Mouse (Mus musculus): Measurements from ENCODE around the gene Cntfr.
A peak's percentile ranks its signal among the peaks of the same experiment; 100 is the strongest.

Gene Cntfr

GRCm38 (mm10) chr4:41696930-41697841 is at the start of gene Cntfr:
Gene Cntfr, minus strand, starts transcription at chr4:41697089.
- DNase-seq (ENCODE audit: low read depth, low spot score) = peak; percentile 87

- no peak for DNase-seq (ENCODE audit: low read depth, low spot score)
Measured at GRCm38 (mm10) chr4:41745021-41745420, 48.1 kb upstream of the Cntfr start.

DNA sequence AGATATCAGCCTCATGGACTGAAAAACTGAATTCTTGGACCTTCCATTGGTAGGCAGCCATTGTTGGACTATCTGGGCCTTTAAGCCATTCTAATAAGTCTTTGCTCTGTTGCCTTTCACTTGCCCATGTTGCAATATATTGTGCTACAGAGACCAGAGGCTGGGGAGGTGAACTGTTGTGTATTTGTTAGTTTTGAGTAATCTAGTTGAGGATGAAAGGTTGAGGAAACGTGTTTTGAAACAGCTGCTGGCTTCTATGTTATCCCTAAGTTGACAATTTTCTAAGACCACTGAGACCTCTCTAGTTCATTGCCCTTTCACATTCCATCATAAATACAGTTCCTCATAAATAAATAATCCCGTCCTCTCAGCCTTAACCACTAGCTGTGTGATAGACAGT is 47.2 kb upstream of the Cntfr start:
- no peak for DNase-seq (ENCODE audit: low read depth, low spot score)

GRCm38 (mm10) chr4:41741158-41741560 is 44.3 kb upstream of the Cntfr start:
- peak; percentile 99 for DNase-seq (ENCODE audit: low read depth, low spot score)

GRCm38 (mm10) chr4:41740380-41741157 is 43.7 kb upstream of the Cntfr start:
- peak; percentile 81 for DNase-seq (ENCODE audit: low read depth, low spot score)

DNA sequence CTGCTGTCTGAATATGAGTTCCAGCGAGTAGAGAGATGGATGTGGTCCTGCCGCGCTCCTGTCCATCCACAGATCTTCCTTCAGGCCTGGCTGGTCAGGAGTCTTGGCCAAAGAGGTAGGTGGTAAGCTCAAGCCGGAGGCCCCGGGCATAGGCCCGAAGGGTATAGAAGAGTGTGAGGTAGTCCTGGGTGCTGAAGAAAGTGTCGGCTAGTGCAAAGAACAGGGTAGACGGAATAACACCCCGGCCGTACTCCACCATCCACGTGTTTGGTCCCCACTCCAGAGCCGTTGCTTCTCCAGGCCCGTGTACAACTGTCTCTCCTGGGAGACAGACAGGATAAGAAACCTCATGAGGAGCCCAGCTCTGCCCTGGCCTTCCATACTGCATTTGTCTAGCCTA is 42.4 kb upstream of the Cntfr start:
- DNase-seq (ENCODE audit: low read depth, low spot score) = no peak

GRCm38 (mm10) chr4:41738256-41738603 is 41.3 kb upstream of the Cntfr start:
- DNase-seq (ENCODE audit: low read depth, low spot score) = no peak

DNA sequence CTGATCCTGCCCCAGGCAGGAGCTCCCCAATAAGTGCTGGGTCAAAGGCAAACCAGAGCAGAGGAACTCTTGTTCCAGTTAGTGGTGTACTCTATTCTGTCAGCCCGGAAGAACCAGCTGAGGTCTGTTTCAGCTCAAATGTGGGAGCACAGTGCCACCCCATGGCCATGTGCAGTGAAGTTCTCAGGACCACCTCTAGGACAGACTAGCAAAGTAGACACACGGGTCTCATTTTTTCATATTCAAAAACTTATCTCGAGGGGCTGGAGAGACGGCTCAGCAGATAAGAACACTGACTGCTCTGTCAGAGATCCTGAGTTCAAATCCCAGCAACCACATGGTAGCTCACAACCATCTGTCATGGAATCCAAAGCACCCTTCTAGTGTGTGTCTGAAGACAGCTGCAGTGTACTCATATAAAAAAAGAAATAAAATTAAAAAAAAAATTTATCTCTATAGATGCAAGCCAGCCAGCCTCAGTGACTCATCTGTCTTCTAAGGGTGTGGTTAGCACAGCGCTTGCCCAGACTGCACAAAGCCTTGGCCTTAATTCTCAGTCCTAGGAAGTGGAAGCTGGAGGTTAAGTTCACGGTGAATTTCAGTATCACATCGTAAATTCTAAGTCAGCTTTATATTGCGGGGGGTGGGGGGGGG is 40.8 kb upstream of the Cntfr start:
- DNase-seq (ENCODE audit: low read depth, low spot score) = peak; percentile 90

DNA sequence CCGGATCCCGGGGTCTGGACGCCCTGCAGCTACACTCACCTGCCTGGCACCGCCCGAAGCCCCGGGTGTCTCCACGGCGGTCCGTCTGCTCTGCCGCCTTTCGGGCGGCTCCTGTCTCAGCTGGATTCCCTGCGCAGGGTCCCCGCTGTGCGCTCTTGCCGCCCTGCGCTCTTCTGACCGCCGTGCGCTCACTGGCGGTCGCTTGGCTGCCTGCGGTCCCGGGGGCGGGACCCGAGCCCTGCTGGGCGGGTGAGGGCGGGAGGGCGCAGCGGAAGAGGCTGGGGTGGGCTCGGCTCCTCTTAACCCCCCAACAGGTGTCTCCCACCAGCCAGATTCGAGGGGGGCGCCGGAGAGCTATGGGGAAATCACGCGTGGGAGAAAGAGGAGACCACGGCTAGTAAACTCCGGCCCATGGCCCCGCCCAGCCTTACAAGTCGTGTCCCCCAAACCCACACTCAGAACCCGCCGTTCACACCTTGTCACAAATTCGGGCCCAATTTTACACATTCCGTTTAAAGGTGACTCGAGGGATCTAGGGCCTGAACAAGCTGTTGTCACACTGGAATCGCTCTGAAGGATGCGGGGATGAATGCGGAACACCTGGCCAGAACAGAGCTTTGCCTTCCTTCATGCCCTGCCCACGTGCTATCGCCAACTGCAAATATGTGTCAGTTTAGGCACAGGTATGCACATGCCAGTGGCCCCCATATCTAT is 34.3 kb upstream of the Cntfr start, which contains the start of gene Arid3c:
TSS of gene Arid3c (minus strand) at position 91 of the 714 bp plus-strand sequence.
- DNase-seq (ENCODE audit: low read depth, low spot score) = no peak

- DNase-seq (ENCODE audit: low read depth, low spot score) = no peak
Measured at GRCm38 (mm10) chr4:41726826-41727621, 30.1 kb upstream of the Cntfr start.

DNA sequence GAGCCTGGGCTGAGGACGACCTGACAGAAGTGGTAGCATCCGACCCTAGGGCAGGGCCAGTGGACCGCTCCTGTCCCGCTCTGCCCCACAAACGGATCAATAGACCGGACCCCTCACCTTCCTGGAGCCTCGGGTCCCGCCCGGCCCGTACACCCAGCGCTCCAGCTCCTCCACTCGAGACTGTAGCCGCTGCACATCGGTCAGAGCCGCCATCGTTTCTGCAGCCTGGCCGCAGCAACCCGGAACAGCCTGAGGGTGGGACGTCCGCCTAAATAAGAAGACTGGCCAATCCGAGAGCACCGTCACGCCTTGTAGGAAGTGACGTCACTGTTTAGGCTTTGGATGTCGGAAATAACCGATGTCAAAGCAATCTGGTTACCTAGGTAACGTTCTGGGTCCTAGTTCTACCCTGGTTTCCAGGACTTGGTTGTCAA is 26.0 kb upstream of the Cntfr start, which contains the start of gene Dctn3:
TSS of gene Dctn3 (minus strand) at position 253 of the 434 bp plus-strand sequence.
- peak; percentile 99 for DNase-seq (ENCODE audit: low read depth, low spot score)

GRCm38 (mm10) chr4:41716834-41717233 is 19.9 kb upstream of the Cntfr start:
- no peak for DNase-seq (ENCODE audit: low read depth, low spot score)

DNA sequence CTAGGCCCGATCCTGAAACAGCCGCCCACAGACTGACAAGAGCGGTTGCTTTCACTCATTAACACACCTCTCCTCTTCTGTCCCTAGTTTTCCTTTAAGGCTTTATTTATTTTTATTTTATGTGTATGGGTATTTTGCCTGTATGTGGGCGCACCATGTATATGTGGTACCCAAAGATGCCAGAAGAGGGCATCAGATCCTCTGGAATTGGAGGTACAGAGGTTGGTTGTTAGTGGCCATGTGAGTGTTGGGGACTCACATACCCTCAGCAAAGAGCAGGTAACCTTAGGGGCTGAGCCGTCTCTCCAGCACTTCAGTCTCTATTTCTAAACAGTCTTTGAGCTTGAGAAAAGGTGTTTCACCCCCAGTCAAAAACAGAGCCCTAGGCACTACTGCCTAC is 18.7 kb upstream of the Cntfr start:
- peak; percentile 75 for DNase-seq (ENCODE audit: low read depth, low spot score)

DNA sequence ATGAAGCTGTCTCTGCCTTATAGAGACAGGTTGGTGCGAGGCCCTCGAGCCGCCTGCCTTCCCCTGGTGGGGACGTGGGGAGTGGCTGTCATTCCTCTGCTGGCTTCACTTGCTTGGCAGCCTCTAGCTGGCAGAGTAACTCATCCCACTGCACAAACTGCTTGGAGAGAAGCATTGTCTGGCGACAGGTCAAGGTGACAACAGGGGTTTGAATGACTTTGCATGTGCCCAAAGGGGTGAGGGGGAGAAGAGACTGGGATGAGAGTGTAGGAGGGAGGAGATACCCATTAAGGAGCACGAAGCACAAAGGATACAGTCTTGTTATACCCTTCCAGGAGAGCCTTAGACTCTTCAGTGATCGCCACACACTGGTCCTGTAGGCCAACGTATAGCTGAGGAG is 18.2 kb upstream of the Cntfr start:
- DNase-seq (ENCODE audit: low read depth, low spot score) = no peak

DNA sequence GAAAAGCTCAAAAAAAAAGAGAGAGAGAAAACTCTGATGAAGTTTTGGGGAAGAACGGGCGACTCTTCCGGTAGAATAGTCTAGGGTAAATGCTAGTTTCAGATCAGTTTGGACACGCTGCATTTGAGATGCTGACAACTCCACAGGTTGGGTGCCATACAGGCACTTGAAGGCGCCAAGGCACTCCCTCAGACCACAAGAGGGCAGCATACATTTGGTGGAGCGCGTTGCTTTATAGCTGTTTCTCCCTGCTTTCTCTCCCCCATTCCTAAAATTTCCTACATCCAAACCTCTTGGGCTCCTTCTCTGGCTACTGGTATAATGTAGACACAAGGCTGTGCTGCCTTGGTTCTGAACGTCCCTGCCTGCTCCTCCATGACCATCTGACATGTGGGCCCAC is 17.4 kb upstream of the Cntfr start:
- peak; percentile 93 for DNase-seq (ENCODE audit: low read depth, low spot score)

- peak; percentile 85 for DNase-seq (ENCODE audit: low read depth, low spot score)
Measured at GRCm38 (mm10) chr4:41713197-41714067, 16.5 kb upstream of the Cntfr start, which contains the start of gene Rpp25l. Gene Rpp25l, minus strand, starts transcription at chr4:41713534.

DNA sequence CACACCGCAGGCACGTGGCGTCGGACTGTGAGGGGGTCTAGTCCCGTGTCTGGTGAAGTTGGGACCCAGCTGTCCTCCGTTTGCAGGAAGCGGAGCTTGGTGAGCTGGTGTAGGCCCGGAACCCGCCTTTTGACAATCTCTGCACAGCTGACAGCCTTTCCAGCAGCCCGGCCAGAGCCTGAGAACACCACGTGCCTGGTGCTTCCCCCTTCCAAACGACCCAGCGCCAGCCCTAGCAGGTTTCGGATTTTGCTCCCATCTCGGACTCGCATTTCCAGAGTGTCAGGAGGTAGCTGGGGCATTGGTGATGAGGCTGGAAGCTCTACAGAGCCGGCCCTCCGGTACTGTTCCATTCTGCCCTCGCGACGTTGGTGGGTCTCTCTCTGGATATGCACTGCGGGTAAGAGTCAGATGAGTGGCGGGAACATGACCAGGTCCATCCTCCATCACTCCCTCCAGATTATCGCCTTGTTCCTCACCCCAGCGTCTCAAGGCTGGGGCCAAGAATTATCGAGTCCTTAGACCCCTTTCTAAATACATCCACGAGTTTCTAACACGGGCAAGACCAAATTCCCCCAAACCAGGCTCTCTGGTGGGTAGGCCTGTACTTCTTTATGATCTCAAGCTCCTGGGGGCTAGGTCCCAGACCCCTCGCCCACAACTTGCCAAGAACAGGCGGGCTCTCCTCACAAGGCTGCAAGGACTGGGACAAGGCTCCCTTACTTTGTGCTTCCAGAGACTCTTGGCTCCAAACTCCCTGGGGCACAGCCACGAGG is 15.7 kb upstream of the Cntfr start:
- no peak for DNase-seq (ENCODE audit: low read depth, low spot score)

GRCm38 (mm10) chr4:41711705-41712375 is 15.0 kb upstream of the Cntfr start:
- peak; percentile 69 for DNase-seq (ENCODE audit: low read depth, low spot score)

Measured in brain, adult 2 months (tissue).